Mouse (Mus musculus) splenic B cell, adult 2 months (primary cell): ENCODE measurements around the gene Hdgfl3.

Source experiments
- DNase-seq: peaks from one replicate; pipeline ENCODE4 v3.0.0-alpha.2; 2011; ENCODE audit warnings: low read depth, low spot score
- H3K27me3 ChIP-seq: 2 replicates; pipeline ENCODE4 v1.6.1; 2012; ENCODE audit warnings: mild to moderate bottlenecking, low read length, moderate library complexity, mixed read lengths; ENCODE audit not compliant: control insufficient read depth, poor library complexity, insufficient read depth, severe bottlenecking
- H3K36me3 ChIP-seq: 2 replicates; pipeline ENCODE4 v1.6.1; 2012; ENCODE audit warnings: mild to moderate bottlenecking, low read length, moderate library complexity, mixed read lengths; ENCODE audit not compliant: control insufficient read depth, poor library complexity, insufficient read depth, severe bottlenecking

Hdgfl3 gene

DNA sequence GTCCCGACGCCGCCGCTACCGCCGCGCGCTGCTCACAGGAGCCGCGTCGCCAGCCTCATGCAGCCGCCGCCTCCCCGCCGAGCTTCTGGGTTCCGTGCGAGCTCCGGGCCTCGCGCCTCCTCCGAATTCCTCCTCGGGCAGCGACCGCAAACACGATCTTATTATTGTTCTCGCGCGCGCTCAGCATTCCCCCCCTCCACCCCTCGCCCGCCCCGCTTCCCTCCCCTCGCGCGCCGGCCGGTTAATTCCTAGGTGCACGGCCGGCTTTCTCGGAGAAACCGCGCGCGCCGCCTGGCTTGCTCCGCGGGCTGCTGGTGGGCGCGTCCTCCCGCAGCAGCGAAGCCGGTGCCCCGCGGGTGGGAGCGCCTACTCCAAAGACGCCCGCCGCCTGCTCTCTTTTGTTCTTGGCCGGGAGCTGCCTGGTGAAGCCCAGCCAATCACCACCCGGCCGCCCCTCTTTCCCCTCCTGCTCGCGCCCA, at the start of gene Hdgfl3:
Gene Hdgfl3 (minus strand): TSS at position 207 of the 479 bp plus-strand sequence.
- Histone ChIP-seq H3K36me3 (no peaks in the 10 kb centered on the region), H3K27me3 (peaks cover 6% of the 10 kb centered on the region)
- DNase-seq, result peak; percentile 36

DNA sequence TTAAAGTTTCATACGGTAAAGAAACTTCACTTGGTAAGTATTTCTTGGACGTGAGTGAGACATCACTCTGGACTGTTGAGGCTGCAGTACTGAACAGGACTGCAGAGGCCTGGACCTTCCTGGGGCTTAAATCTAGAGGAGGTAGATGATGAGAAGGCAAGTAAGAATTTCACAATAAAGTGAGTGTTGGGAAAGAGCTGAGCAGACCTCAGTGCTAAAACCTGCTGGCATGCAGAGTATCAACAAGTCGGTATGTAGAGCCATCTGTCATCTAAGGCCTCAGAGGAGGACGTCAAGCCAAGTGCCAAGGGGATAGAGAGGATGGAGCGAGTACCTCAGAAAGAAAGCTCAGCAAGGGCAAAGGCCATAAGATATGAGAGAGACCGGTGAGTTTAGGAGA, 49.4 kb upstream of the Hdgfl3 start:
- H3K27me3 ChIP-seq, result no peaks in the 10 kb centered on the region
- no peaks in the 10 kb centered on the region for H3K36me3 ChIP-seq
- no peak for DNase-seq

DNA sequence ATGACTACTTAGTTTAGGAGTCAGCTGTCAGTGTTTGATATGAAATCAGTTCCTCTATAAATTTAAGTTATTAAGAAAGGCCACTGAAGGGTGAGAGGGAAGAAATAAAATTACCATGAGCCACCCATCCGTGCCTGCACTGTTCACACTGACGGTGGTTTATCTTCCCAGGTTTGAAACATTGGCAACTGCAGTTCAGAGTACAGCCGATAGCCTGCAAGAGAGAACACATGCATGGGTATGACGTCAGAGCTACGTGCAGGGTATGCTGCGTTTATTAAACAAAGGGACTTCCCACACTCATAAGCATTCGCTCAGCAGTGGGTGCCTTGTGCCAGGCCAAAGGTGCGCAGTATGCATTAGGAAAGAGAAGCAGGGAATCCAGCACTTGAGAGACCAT, 44.0 kb upstream of the Hdgfl3 start:
- no peaks in the 10 kb centered on the region for H3K36me3 ChIP-seq
- DNase-seq, result no peak

DNA sequence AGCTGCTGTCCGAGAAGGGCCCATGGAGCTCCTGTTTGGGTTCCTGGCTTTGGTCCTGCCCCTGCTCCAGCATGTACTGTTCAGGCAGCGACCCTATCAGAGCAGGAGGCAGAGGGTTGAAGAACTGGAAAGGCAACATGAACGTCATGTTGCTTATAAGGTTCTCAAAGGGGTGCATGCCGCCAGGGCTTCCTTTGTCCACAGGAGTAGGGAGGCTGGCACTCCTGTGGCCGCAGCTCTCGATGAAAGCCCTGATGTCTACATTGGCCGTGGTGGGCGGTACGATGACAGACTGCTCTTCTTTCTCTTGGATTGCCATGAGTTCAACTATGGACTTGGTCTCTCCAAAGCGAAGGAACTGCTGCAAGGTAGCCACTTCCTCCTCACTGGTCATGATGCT, 40.3 kb upstream of the Hdgfl3 start:
- DNase-seq, result no peak
- no peaks in the 10 kb centered on the region for H3K36me3 ChIP-seq
- no peaks in the 10 kb centered on the region for H3K27me3 ChIP-seq

More for the DNA sequence above, 44.0 kb upstream of the Hdgfl3 start:
- H3K27me3 ChIP-seq, result no peaks in the 10 kb centered on the region

DNA sequence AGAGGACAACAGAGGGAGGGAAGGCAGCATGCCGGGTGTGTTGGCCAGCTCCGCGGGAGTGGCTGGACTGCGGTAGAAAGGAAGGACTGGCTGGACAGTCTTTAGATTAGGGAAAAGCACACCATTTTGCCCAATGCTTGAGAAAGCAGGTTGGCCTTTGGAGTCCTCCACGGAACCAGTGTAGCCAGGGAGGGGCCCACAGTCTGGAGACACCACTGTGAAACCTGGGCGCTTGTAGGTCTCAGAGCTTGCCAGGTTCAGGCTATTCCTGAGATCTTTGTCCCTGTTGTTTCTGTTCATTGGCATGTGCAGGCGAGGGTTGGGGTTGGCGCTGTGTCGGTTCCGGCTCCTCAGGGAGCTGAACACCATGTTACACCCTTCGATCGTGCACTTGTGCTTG, 39.7 kb upstream of the Hdgfl3 start:
- H3K36me3 ChIP-seq, result no peaks in the 10 kb centered on the region
- no peak for DNase-seq

DNA sequence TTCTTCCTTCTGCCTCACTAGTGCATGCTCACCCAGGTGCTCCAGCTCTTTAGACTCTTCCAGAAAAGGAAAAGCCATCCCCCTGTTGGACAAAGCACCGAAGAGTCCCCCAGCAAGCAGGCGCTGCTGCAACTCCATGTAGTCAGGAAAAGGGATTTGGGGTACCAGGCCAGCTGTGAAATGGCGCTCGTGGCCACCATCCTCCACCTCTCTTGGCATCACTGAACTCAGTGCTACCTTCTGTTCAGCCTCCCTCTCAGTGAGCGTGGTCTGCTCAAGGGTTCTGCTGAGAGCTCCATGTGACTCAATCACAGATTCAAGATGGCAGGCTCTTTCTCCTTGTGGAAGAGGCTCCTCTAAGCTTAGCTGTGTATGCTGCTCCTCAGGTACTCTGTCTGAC, 39.1 kb upstream of the Hdgfl3 start:
- Histone ChIP-seq H3K27me3 (no peaks in the 10 kb centered on the region), H3K36me3 (no peaks in the 10 kb centered on the region)
- DNase-seq, result no peak

More for the DNA sequence above, 39.7 kb upstream of the Hdgfl3 start:
- H3K27me3 ChIP-seq, result no peaks in the 10 kb centered on the region

DNA sequence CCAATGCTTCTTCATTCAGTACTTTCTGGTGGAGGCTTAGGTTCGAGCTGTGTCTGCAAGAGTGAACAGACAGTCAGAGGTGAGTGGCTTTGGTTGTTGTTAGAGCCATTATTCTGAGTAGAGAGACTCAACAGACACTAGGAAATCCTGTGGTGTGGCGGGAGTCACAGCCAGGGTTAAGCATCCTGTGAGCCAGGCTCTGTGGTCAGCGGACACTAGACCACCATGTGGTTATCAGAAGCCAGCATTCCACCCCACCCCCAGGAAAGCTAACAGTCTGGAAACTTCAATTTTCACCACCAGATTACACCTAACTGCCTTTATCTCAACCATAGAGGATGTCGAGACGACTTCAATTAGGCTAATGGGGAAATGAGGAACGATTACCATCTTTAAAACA, 34.7 kb upstream of the Hdgfl3 start:
- Histone ChIP-seq H3K36me3 (no peaks in the 10 kb centered on the region), H3K27me3 (no peaks in the 10 kb centered on the region; the same call in 1 of the 2 replicates)
- no peak for DNase-seq

DNA sequence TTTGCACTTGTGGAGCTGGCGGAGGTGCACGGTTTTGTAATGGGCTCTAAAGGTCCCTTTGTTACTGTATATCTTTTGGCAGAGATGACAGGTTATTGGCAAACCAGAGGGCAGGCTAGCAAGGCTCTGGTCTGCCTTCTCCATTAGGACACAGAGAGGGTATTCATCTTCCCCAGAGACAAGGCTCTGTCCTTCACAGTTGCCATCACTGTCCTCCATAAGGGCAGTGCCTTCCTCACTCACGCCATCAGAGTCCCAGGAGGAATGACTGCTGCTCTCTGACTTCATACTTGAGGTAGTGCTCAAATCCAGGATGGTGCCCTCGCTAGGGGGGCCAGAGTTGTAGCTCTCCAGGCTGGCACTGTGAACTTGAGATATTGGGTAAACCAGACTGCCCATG, 34.2 kb upstream of the Hdgfl3 start:
- no peaks in the 10 kb centered on the region for H3K36me3 ChIP-seq
- no peaks in the 10 kb centered on the region; the same call in 1 of the 2 replicates for H3K27me3 ChIP-seq
- DNase-seq, result no peak

DNA sequence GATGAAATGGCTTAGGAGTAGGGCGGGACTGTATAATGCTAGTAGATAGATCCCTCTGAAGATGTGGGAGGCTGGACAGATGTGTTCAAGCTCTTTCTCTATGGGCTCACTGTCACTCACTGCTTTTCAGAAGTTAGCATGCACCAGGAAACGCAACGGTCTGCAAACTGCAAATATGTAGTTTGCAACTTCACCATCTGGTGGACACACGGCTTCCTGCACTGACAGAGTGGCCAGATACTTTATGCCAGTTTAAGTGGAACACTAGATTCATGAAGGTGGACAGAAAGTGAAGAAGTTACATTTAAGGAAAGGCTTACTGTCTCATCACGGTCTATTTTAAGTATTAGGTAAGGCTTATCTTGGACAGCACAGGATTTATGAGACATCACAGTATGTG, 31.9 kb upstream of the Hdgfl3 start:
- H3K36me3 ChIP-seq, result no peaks in the 10 kb centered on the region
- no peak for DNase-seq
- no peaks in the 10 kb centered on the region; the same call in 1 of the 2 replicates for H3K27me3 ChIP-seq

DNA sequence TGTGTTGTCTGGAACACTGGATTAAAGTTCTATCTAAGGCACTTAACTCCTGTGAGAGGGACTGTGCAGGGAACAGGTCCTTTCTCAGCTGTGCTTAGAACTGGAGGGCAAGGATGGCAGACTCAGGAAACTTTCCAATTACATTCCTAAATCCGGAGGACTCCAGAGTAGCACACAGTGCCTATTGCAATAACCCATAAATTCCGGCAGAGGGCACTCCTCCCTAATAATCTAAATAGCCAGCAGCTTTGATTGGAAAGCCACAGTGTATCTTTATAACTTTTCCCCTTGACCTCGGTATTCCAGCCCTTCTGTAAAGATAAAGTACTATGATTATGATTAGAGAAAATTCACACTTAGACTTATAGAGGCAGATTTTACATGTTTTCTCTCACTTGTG, 25.4 kb upstream of the Hdgfl3 start:
- Histone ChIP-seq H3K27me3 (0 out of 2 replicates have a peak, but pooled peaks cover 1% of the 10 kb centered on the region), H3K36me3 (no peaks in the 10 kb centered on the region)
- DNase-seq, result peak; percentile 62

DNA sequence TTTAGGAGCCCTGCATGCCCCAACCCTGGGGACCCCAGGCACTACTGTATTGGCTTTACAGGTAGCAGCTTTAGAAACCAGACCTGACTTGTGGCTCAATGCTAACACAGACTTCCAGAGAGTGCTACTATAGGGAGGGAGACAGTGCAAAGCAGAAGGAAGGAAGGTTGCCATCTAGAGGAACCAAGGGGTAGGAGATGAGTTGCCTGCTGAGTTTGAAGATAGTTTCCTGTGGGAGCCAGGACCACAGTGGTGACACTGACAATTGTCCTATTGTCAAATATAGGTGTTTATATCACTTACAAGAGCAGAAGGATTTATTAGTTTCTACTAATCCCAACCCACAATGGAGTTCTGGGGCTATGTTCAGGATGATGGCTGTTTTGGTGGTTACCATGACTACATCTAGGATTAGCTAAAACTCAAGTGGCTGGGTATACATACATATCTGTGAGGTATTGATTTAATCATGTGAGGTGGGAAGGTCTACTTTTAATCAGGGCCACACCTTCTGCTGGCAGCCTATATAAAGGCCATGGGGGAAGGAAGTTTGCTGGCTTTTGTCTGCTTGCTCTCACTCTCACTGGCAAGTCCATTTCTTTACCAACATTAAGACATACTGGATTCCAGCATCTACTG, 20.1 kb upstream of the Hdgfl3 start:
- Histone ChIP-seq H3K36me3 (no peaks in the 10 kb centered on the region), H3K27me3 (0 out of 2 replicates have a peak, but pooled peaks cover 3% of the 10 kb centered on the region)
- DNase-seq, result peak; percentile 66

DNA sequence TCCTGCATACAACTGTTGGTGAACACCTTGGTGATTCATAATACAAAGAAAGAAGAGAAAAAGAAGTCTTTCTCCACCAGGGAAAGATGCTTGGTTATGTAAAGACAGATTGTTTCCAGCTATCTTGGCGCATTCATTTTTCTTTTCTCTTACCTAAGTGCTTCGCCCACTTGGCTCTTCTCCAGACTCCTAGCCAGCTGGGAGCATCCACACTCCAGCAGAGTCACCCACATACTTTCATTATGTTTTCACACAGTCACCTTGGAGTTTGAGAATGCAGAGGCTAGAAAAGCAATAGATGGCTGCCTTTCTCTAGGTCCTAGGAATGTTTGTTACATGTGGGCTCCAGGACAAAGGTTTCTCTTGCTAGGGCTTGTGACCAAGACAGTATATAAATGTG, 16.2 kb upstream of the Hdgfl3 start:
- H3K27me3 ChIP-seq, result 0 out of 2 replicates have a peak, but pooled peaks cover 2% of the 10 kb centered on the region
- no peaks in the 10 kb centered on the region for H3K36me3 ChIP-seq
- no peak for DNase-seq

DNA sequence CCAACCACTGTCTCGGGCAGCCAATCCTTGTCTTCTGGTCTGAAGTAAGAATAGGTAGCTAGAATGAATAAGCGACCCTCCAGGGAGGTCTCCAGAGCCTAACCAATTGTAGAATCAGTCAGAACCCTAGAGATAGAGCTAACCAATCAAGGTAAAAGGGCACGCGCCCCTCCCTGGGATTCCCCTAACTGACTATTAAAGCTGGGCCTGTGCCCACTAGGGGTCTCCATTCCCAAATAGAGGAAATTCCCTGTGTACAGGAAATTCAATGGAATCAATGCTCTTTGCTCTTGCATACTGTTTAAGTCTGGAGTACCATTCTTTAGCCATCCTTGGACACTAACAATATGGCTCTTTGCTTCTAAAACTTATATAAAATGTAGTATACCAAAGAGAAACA, 11.1 kb upstream of the Hdgfl3 start:
- no peaks in the 10 kb centered on the region for H3K36me3 ChIP-seq
- DNase-seq, result no peak
- 0 out of 2 replicates have a peak, but pooled peaks cover 2% of the 10 kb centered on the region for H3K27me3 ChIP-seq

DNA sequence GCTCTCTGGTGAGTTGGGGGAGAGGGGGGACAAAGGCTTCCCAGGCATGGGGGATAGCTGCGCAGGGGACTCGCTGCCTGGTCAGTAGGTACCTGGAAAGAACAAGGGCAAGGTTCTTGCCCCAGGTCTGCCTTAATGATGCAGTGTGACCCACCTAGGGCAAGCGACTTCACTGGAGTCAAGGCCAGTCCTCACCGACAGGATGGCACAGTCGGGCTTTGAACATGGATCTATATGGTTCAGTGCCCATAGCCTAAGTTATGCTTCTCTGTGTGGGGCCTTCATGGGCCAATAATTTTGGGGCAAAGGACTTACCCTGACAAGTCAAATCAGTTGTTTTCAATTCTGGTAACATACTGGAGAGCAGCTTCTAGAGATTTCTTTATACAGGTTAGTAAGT, 533 bp upstream of the Hdgfl3 start:
- no peaks in the 10 kb centered on the region for H3K36me3 ChIP-seq
- DNase-seq, result peak; percentile 11
- H3K27me3 ChIP-seq, result peaks cover 6% of the 10 kb centered on the region

DNA sequence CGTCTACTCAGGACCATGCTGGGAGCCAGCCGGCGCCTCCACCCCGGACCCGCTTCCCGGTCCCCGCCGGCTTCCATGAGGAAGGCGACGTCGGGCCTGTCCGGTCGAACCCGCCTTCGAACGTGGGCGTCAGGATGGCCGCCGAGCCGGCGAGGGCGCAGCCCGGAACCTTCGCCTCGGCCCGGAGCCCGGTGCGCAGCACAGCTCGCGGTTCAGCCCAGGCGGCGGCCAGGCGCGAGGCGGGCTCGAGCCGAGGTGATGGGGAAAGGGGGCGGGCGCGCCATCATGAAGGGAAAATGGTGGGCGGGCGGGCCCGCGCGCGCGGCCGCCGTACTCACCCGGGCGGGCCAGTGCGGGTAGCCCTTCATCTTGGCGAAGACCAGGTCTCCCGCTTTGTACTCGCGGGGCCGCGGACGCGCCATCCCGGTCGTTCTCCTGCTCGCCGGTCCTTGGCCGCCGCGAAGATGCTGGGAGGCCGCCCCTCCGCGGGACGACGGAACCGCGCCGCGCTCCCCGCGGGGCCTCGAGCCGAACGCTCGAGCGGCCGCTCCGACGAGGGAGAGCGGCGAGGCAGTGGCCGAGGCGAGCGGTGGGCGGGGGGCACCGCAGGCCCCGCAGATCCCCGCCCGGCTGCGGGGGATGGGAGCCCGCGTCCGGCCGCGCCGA, 539 bp downstream of the Hdgfl3 start:
- Histone ChIP-seq H3K36me3 (no peaks in the 10 kb centered on the region), H3K27me3 (peaks cover 6% of the 10 kb centered on the region)
- DNase-seq, result peak; percentile 31
